Mouse (Mus musculus) monocyte, adult 5-6 weeks (primary cell): ENCODE data around the gene Efcab1. TPM values are rescaled to one million over a fixed set of nuclear protein-coding genes. Genes with fewer than 3 reads are reported as not detected.
"Not testable (repeated sequence)": the region's sequence is repeated elsewhere in the genome, so short reads cannot be mapped to it uniquely, and the experiment has no call there.

Source experiments
- ATAC-seq: fragments of 153-309, 156-312 bp; replicated peaks from 2 replicates; pipeline ENCODE4 v1.8.0; 2017; ENCODE audit warnings: mild to moderate bottlenecking; ENCODE audit not compliant: low TSS enrichment, insufficient number of reproducible peaks, severe bottlenecking, poor library complexity, low FRiP score
- total RNA-seq: library from RNA; stranded (forward); fragments of 200-1000, 200-491, 200-594 nt; gene quantifications from 3 replicates; pipeline ENCODE4 v1.2.3, GENCODE M21; 2017

The Efcab1 gene
- not detected in 3 replicates for total RNA-seq

DNA sequence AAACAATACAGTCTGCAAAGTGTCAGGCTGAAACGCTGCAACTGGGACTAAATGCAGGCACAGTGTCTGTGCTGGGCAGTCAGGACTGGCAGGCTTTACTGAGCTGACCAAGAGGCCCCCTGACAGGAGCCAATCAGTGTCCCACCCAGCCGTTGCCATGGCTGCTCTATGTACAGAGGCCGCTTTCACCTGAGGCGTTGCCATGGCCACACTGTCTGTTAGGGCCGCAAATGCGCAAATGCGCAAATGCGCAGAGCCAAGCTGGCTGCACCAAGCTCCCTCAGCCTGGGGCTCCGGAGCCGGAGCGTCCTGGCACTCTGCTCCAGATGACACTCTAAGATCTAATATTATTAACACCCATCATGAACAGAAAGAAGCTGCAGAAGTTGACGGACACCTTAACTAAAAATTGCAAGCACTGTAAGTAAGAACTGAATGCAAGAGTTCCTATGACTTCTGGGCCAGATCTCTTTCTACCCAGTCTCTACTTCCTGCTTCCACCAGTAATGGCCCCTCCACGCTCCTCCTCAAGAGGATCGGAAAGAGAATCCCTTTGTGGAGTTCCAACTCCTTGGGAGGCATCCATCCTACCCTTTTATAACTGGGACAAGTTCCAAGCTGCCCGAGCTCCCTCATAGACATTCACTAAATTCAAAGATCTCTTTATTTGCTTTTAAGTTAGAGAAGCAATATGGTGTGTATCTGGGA is at the start of gene Efcab1:
Efcab1 (plus strand) TSS at position 214 of the 708 bp plus-strand sequence.
- ATAC-seq, result no peak

DNA sequence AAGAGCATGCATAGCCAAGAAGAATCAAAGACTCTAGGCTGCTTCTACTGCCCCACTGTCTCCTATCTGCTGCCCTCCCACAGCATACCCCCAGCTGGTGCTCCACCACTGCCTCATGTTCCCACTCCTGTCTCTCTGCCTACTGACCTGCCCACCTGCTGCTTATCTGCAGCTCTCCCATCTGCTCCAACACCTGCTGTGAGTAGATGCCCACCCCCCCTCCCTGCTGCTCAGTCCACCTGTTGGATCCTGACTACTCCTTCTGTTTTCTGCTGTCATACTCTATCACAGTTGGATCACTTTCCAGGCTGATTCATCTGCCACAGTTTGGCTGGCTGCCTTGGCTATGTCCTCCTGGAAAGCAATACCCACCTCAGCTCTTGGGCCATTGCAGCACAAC is 47.0 kb upstream of the Efcab1 start:
- ATAC-seq, result no peak

DNA sequence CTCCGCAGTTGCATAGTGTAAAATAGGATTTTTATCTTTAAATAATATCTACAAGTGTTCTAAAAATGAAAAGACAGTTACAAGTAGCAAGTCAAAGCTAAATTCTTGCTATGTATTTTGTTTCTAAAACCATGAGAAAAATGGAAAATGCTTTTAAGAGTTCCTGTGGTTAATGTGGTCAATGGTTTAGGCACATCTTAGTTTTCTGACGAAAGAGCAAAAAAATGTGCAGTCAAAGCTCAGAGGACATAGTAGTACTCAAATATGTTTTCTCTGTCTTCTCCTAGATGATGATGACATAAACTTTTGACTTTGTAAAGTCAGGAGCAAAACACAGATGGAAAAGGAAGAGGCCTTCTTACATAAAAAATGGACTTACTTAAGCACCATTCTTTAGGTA is 21.5 kb upstream of the Efcab1 start:
- ATAC-seq, result no peak

DNA sequence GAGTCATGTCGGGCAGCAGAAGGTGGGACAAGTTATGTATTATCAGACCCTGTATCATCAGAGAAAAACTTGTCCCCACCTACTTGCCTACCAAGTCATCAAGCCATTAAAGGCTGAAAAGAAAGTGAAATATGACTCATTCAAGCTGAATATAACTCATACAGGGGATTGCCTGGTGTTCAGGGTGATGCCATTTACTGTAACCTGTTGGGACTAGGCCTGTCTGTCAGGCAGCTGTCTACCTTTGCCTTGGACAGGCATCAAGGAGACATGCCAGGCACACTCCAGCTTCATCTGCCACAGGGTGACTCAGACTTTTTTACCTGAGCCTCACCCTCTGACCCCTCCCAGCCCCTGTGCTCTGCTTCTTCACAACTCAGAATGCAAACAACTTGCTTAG is 21.0 kb upstream of the Efcab1 start:
- no peak for ATAC-seq

DNA sequence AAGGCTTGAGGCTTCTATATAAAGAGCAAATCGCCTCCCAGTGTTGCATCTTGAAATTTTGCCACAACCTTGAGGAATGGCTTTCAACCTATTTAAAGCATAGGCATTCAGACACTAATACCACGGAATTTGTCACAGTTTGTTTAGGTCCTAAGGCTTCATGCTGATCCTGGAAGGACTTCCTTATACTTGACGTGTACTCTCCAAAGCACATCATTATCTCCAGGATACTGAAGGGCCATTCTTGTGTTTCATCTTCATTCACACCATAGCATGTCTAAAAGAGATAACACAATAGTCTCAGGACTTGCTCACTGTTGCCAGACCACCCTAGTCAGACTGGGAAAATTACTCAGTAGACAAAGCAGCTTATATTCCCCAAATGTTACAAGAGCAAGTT is 13.9 kb upstream of the Efcab1 start:
- no peak for ATAC-seq

DNA sequence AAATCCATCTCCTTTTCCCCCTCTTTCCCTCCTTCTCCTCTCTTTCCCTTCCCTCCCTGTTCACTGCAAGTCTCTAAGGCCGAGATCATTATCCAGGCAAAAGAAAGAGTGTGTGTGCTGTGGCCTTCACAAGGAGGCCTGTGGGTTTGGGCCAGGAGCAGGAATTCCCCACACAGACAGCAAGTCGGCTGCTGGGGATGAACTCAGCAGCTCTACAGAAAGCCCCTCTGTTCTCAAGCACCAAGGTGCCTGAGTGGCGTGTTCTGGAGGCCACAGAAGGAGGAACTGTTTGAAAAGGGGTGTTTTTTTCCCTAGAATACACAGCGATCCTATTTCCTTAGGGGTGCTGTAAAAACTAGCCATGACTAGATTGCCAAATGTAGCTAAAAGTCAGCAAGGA is 12.5 kb upstream of the Efcab1 start:
- no peak for ATAC-seq

DNA sequence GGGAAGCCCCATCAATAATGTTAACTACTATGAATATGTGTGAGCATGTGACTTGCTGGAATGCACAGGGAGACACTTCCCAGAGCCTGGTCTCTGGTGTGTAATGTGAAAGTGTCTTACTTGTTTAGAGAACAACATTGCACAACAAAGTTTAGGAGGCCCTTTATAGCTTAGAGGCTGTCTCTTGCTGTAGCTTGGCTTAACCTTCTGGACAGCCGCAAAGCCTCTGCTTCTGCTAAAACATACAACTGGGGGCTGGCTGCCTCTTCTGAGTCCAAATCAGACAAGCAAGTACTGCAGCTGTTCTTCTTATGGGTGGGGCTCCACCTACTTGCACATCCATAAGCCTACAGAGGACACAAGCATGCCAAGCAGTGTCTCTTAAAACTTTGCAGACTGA is 11.7 kb upstream of the Efcab1 start:
- ATAC-seq, result no peak

DNA sequence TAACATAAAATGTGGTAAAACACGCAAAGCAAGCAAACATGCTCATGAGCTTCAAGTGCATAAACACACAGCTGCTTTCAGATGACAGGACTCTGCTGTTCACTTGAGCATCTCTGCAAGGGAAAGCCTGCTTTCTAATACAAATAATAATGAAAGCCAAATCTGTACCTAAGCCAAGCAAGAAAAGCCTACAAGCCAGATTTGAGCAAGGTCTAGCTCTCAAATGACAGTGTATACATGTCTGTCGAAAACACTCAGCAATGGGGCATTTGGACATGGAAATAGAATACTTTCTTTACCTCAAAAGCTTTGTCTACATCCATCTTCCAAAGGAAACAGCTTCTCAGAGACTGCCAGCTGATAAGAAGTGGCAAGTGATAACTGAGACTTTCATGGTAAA is 10.9 kb upstream of the Efcab1 start:
- no peak for ATAC-seq

DNA sequence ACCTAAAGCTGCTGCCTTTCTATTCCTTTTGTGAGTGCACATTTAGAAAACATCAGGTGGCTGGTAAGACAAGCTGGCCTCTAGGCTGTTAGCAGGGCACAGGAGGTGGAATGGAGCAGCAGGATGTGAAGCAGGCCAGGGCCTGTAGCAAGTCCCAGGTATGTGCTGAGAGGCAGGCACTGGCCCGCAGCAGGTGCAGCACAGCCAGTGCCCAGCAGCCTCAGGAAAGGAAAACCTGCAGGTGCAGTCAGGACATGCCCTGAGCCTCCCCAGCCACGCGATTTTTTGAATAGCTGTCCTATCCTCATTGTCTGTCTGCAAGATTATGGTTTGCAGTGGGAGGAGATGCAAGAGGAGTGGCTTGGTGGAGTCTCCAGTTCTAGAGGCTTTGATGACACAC is 24.3 kb downstream of the Efcab1 start:
- ATAC-seq, result not testable (repeated sequence)

DNA sequence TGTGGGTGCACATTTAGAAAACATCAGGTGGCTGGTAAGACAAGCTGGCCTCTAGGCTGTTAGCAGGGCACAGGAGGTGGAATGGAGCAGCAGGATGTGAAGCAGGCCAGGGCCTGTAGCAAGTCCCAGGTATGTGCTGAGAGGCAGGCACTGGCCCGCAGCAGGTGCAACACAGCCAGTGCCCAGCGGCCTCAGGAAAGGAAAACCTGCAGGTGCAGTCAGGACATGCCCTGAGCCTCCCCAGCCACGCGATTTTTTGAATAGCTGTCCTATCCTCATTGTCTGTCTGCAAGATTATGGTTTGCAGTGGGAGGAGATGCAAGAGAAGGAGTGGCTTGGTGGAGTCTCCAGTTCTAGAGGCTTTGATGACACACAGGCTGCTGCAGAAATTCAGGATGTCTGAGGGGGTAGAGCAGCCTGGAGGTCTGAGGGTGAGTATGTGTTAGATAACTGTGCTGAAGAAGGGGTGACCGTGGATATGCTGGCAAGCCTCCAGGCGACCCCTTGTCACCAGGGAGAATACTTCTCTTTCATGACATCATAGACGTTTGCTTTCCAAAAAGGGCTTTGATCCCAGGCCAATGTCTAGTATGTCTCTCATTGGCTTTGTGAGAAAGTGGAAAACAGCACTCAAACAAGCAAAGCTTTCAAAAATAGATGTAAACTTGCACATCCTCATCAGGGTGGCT is 30.2 kb downstream of the Efcab1 start:
- ATAC-seq, result not testable (repeated sequence)

DNA sequence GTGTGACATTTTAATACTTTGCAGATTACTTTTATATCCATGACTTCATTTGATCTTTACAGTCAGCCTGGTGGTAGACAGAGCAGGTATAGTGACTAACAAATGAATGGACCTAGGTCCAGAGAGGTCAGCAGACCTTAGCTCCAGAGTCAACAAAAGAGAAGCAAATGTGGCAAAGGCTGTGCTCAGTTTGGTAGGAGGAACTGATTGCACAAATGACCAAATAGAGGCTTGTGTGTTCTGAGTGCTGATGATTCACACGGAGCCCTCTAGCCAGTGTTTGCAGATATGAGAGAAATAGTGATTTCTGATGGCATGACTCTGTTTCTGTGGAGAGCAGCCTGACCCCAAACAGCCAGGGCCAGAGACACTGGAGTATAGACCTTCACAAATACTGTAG is 33.1 kb downstream of the Efcab1 start:
- ATAC-seq, result no peak

DNA sequence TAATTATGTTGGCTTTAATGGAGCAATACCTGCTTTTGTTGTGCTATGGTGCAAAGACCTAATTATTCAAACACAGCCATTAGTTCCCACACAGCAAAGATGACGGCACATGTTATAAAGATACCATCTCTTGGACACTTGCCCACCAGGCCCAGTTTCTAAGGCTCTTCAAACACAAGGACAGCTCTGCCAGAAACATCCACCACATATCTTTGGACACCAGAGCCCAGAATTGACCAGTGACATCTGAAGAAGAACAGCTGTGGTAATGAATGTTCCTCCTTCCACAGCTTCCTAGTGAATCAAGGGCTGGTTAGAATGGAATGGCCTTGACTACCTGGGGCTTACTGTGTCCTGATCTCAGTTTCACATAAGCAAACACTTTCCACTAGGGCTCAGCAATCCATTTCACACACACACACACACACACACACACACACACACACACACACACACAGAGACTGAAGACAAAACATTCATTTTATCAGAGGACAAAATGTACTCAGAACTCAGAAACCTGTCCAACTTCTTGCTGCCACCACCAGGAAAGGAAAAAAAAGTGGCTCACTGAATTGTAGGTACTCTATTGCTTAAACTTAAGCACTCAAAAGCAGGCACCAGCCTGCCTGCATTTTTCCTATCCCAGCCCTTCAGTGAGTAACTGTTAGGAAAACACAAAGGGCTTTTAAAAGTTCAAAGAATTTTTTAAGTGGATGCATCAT is 33.7 kb downstream of the Efcab1 start:
- ATAC-seq, result no peak

DNA sequence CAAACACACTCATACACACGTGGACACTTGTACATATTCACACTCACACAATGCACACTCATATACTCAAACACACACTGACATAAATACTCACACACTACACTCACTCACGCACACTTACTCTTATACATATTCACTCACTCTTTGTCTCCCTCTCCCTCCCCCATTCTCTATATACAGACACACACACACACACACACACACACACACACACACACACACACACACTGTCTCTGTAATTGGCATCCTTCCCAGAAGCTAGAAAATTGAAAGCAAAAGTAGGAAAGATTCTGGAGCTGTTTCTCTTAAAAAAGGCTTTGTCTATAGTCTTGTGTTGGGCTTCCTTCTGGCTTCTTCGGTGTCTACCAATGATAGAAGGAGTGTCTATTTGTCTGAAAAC is 34.5 kb downstream of the Efcab1 start:
- no peak for ATAC-seq

DNA sequence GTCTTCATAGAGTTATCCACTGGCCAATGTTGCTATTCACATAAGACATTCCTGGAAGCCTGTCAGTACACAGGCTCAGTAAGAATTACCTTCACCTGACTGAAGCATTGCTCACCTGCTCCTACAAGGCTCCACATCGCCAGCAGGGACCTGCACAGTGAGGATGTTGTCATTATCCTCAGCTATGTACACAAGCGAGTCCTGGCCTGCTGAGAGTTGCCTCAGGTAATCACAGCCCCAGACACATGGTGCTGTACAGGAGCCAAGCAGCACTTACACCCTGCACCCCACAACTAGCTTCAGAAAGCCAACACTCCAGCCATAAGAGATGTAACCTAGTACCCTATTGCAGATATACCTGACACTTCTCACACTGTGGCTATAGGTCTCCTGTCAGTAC is 37.1 kb downstream of the Efcab1 start:
- no peak for ATAC-seq

DNA sequence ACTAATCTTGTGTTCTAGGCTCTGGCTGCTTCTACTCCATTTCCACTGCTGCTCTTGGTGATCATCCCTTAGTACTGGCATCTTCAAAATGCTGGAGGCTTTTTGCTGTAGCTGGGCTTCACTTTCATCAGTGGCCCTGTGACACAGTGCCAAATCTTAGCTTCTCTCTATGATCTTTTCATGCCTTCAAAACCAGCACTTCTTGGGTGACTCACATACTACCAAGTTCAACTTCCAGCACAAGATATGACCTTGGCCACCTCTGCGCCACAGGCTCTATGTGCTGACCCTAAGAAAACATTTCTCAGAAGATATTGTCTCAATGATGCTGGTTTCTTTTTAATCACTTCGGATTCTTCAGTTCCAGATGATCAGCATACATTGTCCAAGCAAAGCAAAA is 41.2 kb downstream of the Efcab1 start:
- ATAC-seq, result not testable (repeated sequence)

DNA sequence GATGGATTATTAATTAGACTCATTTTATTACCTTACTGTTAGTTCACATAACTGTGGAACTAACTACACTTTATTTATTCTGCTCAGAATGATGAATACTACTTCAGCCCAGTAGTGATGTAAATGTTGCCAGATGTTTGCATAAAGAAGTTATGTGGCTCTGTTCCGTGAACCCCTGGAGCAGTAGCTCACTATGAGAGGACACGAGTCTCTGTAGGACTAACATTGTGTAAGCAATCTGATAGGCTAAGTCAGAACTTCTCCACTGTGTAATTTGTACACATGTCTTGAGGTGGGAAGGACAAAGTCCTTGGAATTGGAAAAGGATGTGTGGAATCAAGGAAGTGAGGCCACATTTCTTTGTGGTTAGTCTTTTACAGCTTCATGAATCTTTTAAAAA is 45.5 kb downstream of the Efcab1 start:
- ATAC-seq, result no peak

DNA sequence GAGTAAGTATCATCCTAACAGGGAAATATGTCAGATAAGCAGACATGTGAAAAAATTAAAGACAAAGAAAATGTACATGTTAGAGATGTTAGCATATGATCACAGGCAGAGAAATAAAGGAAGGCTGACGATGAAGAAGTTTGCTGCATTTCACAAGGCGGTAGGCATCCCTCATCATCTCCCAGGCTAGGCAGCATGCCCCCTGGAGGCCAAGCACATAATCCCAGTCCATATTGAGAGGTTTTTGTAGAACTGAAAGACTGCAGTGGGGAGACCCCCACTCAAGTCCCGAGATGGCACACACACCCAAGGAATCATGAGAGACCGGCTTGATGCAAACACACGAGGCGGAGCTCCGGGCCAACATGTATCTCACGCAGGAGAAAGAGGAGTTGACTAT is 53.3 kb downstream of the Efcab1 start:
- no peak for ATAC-seq

DNA sequence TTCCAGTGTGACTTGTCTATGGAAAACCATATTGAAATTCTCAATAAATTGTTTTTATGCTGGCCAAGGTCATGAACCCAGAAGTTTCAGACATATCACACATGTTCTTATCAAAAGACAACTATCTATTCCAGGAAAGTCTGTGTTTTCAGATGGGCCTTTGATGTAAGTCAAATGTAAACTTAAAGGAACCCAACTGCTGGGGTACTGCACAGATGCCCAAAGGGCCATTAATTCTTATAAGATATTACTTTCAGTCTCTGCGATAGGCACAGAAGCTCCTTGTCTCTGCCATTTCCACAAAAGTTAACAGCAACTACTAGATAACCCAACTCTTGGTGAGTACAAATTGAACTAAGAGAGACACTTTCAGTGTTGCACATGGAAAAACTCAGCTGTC is 67.3 kb downstream of the Efcab1 start:
- ATAC-seq, result no peak

DNA sequence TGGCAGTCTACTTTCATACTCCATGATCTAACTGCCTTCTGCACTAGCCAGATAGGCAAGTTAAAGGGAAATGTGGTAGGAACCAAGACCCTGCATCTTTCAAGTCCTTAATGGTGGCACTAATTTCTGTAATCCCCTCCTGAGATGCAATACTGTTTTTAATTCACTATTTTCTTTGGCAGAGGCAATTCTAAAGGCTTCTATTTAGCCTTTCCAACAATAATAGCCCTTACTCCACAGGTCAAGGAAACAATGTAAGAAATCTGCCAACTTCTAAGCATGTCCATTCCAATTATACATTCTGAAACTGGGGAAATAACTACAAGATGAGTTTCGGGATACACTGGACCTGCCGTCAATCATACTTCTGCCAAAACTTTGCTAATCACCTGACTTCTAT is 72.8 kb downstream of the Efcab1 start:
- no peak for ATAC-seq
